Mouse (Mus musculus) heart, postnatal 0 days (tissue): ENCODE results near the gene Actl11. TPM values are rescaled to one million over a fixed set of nuclear protein-coding genes. Genes with fewer than 3 reads are reported as not detected.

ENCODE experiments used
- ATAC-seq: fragments of 200-750 bp; cut with Nextera tagmentation; 2 replicates; pipeline ENCODE4 v1.8.0; 2017; ENCODE audit warnings: low read depth, moderate number of reproducible peaks, moderate library complexity; ENCODE audit not compliant: insufficient read depth
- DNase-seq: peaks from one replicate; pipeline ENCODE4 v3.0.0-alpha.2; 2016; ENCODE audit warnings: low spot score
- H3K27ac ChIP-seq: fragments of 300-500 bp; sonication (generic); 2 replicates; pipeline ENCODE4 v1.5.1; 2014; ENCODE audit warnings: low read depth, mild to moderate bottlenecking
- H3K27me3 ChIP-seq: fragments of 300-500 bp; sonication (generic); 2 replicates; pipeline ENCODE4 v1.6.1; 2014; ENCODE audit warnings: low read length, mixed read lengths; ENCODE audit not compliant: control insufficient read depth, insufficient read depth
- H3K36me3 ChIP-seq: fragments of 300-500 bp; sonication (generic); replicated peaks from 2 replicates; pipeline ENCODE4 v1.6.1; 2014; ENCODE audit warnings: low read length, mixed read lengths; ENCODE audit not compliant: control insufficient read depth, insufficient read depth
- H3K4me1 ChIP-seq: fragments of 300-500 bp; sonication (generic); 2 replicates; pipeline ENCODE4 v1.6.1; 2014; ENCODE audit warnings: antibody characterized with exemption; ENCODE audit not compliant: control insufficient read depth, insufficient read depth
- H3K4me2 ChIP-seq: fragments of 300-500 bp; sonication (generic); 2 replicates; pipeline ENCODE4 v1.6.1; 2014; ENCODE audit warnings: low read depth, mild to moderate bottlenecking, low read length, moderate library complexity
- H3K4me3 ChIP-seq: fragments of 300-500 bp; sonication (generic); 2 replicates; pipeline ENCODE4 v1.5.1; 2014; ENCODE audit warnings: low read depth, low read length
- H3K9ac ChIP-seq: fragments of 300-500 bp; sonication (generic); replicated peaks from 2 replicates; pipeline ENCODE4 v1.6.1; 2014; ENCODE audit warnings: low read depth, low read length, mixed read lengths
- H3K9me3 ChIP-seq: fragments of 300-500 bp; sonication (generic); replicated peaks from 2 replicates; pipeline ENCODE4 v1.6.1; 2016; ENCODE audit warnings: low read length; ENCODE audit not compliant: control insufficient read depth
- CTCF ChIP-seq: IDR thresholded peaks from 2 replicates; pipeline ENCODE4 v1.5.1; 2016; ENCODE audit warnings: antibody characterized with exemption, control low read depth, low read depth
- EP300 ChIP-seq: IDR thresholded peaks from 2 replicates; pipeline ENCODE4 v1.6.1; 2016; ENCODE audit warnings: antibody characterized with exemption, low read depth
- WGBS: fragments of 180-500 bp; shearing (Covaris S2); extraction: QIAGEN DNeasy Blood & Tissue Kit; methylation state at CpG from one replicate; pipeline ENCODE4 v1.1.7; 2014; 5-methylcytosine and 5-hydroxymethylcytosine counted together
- polyA plus RNA-seq: library from polyadenylated mRNA; unstranded; fragments of >200 nt; fragmentation: Nextera tagmentation; extraction: Ambion mirVana; gene quantifications from 2 replicates; pipeline ENCODE4 v1.2.1, GENCODE M21; 2015
- total RNA-seq: library from RNA; depleted of rRNA; stranded (reverse); fragments of >200 nt; gene quantifications from 2 replicates; pipeline ENCODE4 v1.2.3, GENCODE M21; 2014; ENCODE audit warnings: low replicate concordance

Gene Actl11
- total and polyA plus RNA-seq, 2 experiments from 2014 or later: not detected

GRCm38 (mm10) chr9:107961881-107962280 lies 33.6 kb downstream of the Actl11 start:
- no peak for DNase-seq
- Histone ChIP-seq H3K27me3 (no peaks in the 10 kb centered on the region), H3K4me2 (no peak overlapping the region), H3K27ac (no peak overlapping the region), H3K4me3 (no peak overlapping the region), H3K9ac (no peak overlapping the region), H3K4me1 (no peaks in the 10 kb centered on the region; the same call in 1 of the 2 replicates), H3K9me3 (no peaks in the 10 kb centered on the region), H3K36me3 (peaks cover 8% of the 10 kb centered on the region)
- TF ChIP-seq EP300: no peak
- TF ChIP-seq CTCF: peak; percentile 48
- peak; percentile 27; the same call in 1 of the 2 replicates for ATAC-seq
- WGBS: 53% methylated on average over 5 of the region's 5 CpGs

- no peak overlapping the region for H3K4me3 ChIP-seq
- no peak overlapping the region for H3K27ac ChIP-seq
- no peaks in the 10 kb centered on the region for H3K9me3 ChIP-seq
- H3K36me3 ChIP-seq: no peaks in the 10 kb centered on the region; the same call in 1 of the 2 replicates
- H3K9ac ChIP-seq: no peak overlapping the region
- ATAC-seq (no peak), DNase-seq (no peak)
- no peaks in the 10 kb centered on the region; the same call in 1 of the 2 replicates for H3K4me1 ChIP-seq
- no peak overlapping the region for H3K4me2 ChIP-seq
- no peaks in the 10 kb centered on the region for H3K27me3 ChIP-seq
- TF ChIP-seq EP300: no peak
- TF ChIP-seq CTCF: no peak
- 93% methylated on average over 9 of the region's 9 CpGs for WGBS
Measured at GRCm38 (mm10) chr9:107962916-107963315, 34.6 kb downstream of the Actl11 start.

GRCm38 (mm10) chr9:107963700-107964099 lies 35.4 kb downstream of the Actl11 start:
- no peak overlapping the region for H3K9ac ChIP-seq
- no peak overlapping the region for H3K4me3 ChIP-seq
- DNase-seq: peak; percentile 82
- H3K4me1 ChIP-seq: no peaks in the 10 kb centered on the region; the same call in 1 of the 2 replicates
- H3K27ac ChIP-seq: 0 out of 2 replicates have a peak overlapping the region, but pooled peaks have one; percentile 28
- H3K36me3 ChIP-seq: no peaks in the 10 kb centered on the region; the same call in 1 of the 2 replicates
- H3K27me3 ChIP-seq: no peaks in the 10 kb centered on the region
- H3K4me2 ChIP-seq: no peak overlapping the region
- ATAC-seq: peak; percentile 74
- 8% methylated on average over 5 of the region's 5 CpGs for WGBS
- no peak for TF ChIP-seq EP300
- peak; percentile 98 for TF ChIP-seq CTCF
- H3K9me3 ChIP-seq: no peaks in the 10 kb centered on the region

- no peaks in the 10 kb centered on the region for H3K36me3 ChIP-seq
- ATAC-seq (no peak), DNase-seq (no peak)
- no peak overlapping the region for H3K4me3 ChIP-seq
- 83% methylated on average over 9 of the region's 9 CpGs for WGBS
- H3K4me1 ChIP-seq: no peaks in the 10 kb centered on the region; the same call in 1 of the 2 replicates
- TF ChIP-seq CTCF (no peak), EP300 (no peak)
- no peak overlapping the region for H3K9ac ChIP-seq
- no peak overlapping the region for H3K4me2 ChIP-seq
- H3K9me3 ChIP-seq: no peaks in the 10 kb centered on the region
- 0 out of 2 replicates have a peak overlapping the region, but pooled peaks have one; percentile 28 for H3K27ac ChIP-seq
- no peaks in the 10 kb centered on the region for H3K27me3 ChIP-seq
Measured at GRCm38 (mm10) chr9:107964681-107965080, 36.4 kb downstream of the Actl11 start.

GRCm38 (mm10) chr9:107966676-107967075 lies 38.4 kb downstream of the Actl11 start:
- no peak for DNase-seq
- Histone ChIP-seq H3K27me3 (no peaks in the 10 kb centered on the region), H3K4me1 (no peaks in the 10 kb centered on the region; the same call in 1 of the 2 replicates), H3K4me2 (no peak overlapping the region), H3K36me3 (no peaks in the 10 kb centered on the region), H3K4me3 (no peak overlapping the region), H3K9ac (peak overlapping the region; percentile 26; the same call in 1 of the 2 replicates), H3K27ac (peak overlapping the region; percentile 55), H3K9me3 (no peaks in the 10 kb centered on the region)
- 76% methylated on average over 10 of the region's 10 CpGs for WGBS
- no peak for ATAC-seq
- TF ChIP-seq CTCF (no peak), EP300 (peak; percentile 80)

GRCm38 (mm10) chr9:107967437-107967836 lies 39.2 kb downstream of the Actl11 start:
- Histone ChIP-seq H3K27me3 (no peaks in the 10 kb centered on the region), H3K36me3 (no peaks in the 10 kb centered on the region), H3K9ac (no peak overlapping the region), H3K4me2 (no peak overlapping the region), H3K4me3 (no peak overlapping the region), H3K9me3 (no peaks in the 10 kb centered on the region), H3K4me1 (no peaks in the 10 kb centered on the region; the same call in 1 of the 2 replicates), H3K27ac (no peak overlapping the region; the same call in 1 of the 2 replicates)
- TF ChIP-seq EP300 (no peak), CTCF (no peak)
- 64% methylated on average over 6 of the region's 6 CpGs for WGBS
- ATAC-seq: no peak
- DNase-seq: no peak
